Mouse (Mus musculus) spleen, adult 12 weeks (tissue): ENCODE data around the gene Foxp4.
"Not testable (repeated sequence)": the region's sequence is repeated elsewhere in the genome, so short reads cannot be mapped to it uniquely, and the experiment has no call there.

Experiments
- DNase-seq: peaks from one replicate; pipeline ENCODE4 v3.0.0; 2022; ENCODE audit warnings: low spot score

Gene Foxp4

GRCm38 (mm10) chr17:47851798-47852360 lies 72.6 kb downstream of the Foxp4 start:
- DNase-seq: not testable (repeated sequence)

GRCm38 (mm10) chr17:47850639-47851314 lies 73.7 kb downstream of the Foxp4 start:
- DNase-seq: no peak

GRCm38 (mm10) chr17:47850035-47850434 lies 74.4 kb downstream of the Foxp4 start:
- no peak for DNase-seq

- DNase-seq: no peak
These were observed 76.5 kb downstream of the Foxp4 start for GRCm38 (mm10) chr17:47847985-47848384.

GRCm38 (mm10) chr17:47845609-47846008 lies 78.8 kb downstream of the Foxp4 start:
- no peak for DNase-seq

- DNase-seq: no peak
These were observed 81.0 kb downstream of the Foxp4 start for GRCm38 (mm10) chr17:47843465-47843864.

- no peak for DNase-seq
These were observed 82.4 kb downstream of the Foxp4 start for GRCm38 (mm10) chr17:47841931-47842623.

GRCm38 (mm10) chr17:47841521-47841920 lies 82.9 kb downstream of the Foxp4 start:
- DNase-seq: no peak

GRCm38 (mm10) chr17:47837808-47838207 lies 86.6 kb downstream of the Foxp4 start:
- DNase-seq: no peak

GRCm38 (mm10) chr17:47834482-47834767 lies 90.0 kb downstream of the Foxp4 start, which contains the start of gene Mdfi:
TSS of gene Mdfi (minus strand) at chr17:47834691.
- DNase-seq: no peak

GRCm38 (mm10) chr17:47833628-47834481 lies 90.6 kb downstream of the Foxp4 start:
- no peak for DNase-seq

- DNase-seq: no peak
These were observed 91.3 kb downstream of the Foxp4 start for GRCm38 (mm10) chr17:47833029-47833627.

GRCm38 (mm10) chr17:47832501-47833028 lies 91.9 kb downstream of the Foxp4 start:
- no peak for DNase-seq

- no peak for DNase-seq
These were observed 92.7 kb downstream of the Foxp4 start for GRCm38 (mm10) chr17:47831772-47832171.

- DNase-seq: no peak
These were observed 93.3 kb downstream of the Foxp4 start for GRCm38 (mm10) chr17:47831161-47831560.

- DNase-seq: no peak
These were observed 103.1 kb downstream of the Foxp4 start for GRCm38 (mm10) chr17:47821339-47821738.

- DNase-seq: no peak
These were observed 106.3 kb downstream of the Foxp4 start for GRCm38 (mm10) chr17:47818038-47818725.
